Mouse (Mus musculus) heart, adult 2 months (tissue): ENCODE results near the gene Usp7.

Source experiments
- CTCF ChIP-seq: fragments of 200-600 bp; IDR thresholded peaks from 2 replicates; pipeline ENCODE4 v1.8.1; 2022; ENCODE audit warnings: antibody characterized with exemption, mild to moderate bottlenecking, moderate library complexity
- EP300 ChIP-seq: fragments of 200-500 bp; IDR thresholded peaks from 2 replicates; pipeline ENCODE4 v1.6.1; 2011; ENCODE audit warnings: low read depth, low read length, control low read depth; ENCODE audit not compliant: insufficient read depth

GRCm38 (mm10) chr16:8663606-8664539 lies 128.2 kb downstream of the Usp7 start:
- TF ChIP-seq CTCF = no peak
- no peak for TF ChIP-seq EP300
